Mouse (Mus musculus) liver, adult 2 months (tissue): ENCODE results near the gene Egflam.

Experiments used
- CTCF ChIP-seq: fragments of 200-500 bp; IDR thresholded peaks from 2 replicates; pipeline ENCODE4 v1.5.1; 2011; ENCODE audit warnings: low read depth, low read length, control low read depth
- POLR2A ChIP-seq: fragments of 200-500 bp; IDR thresholded peaks from 2 replicates; pipeline ENCODE4 v1.6.1; 2011; ENCODE audit warnings: low read length, control low read depth; ENCODE audit not compliant: insufficient read depth; ENCODE audit errors: extremely low read depth

- TF ChIP-seq CTCF (no peak), POLR2A (no peak)
Measured at GRCm38 (mm10) chr15:7166735-7167134, 231.5 kb downstream of the Egflam start.
